Comparison of ENCODE assay signal across 8 mouse cellular contexts in genomic region chr2:174329663-174330615, GRCm38 (mm10). TPM values are rescaled to one million over a fixed set of nuclear protein-coding genes. Genes with fewer than 3 reads are reported as not detected.
DNase-seq lines count a peak whose midpoint lies in the region; ATAC-seq and TF ChIP-seq lines count a peak whose summit lies in the region.

No protein-coding gene starts in this region.

- DNase-seq in cerebellum, adult 11-12 months = peak; percentile 76
- peak; percentile 91 for DNase-seq in forebrain, embryonic 14.5 days (ENCODE audit: low spot score)
- peak; percentile 83 for DNase-seq in heart, postnatal 25 days (ENCODE audit: low spot score)
- DNase-seq in layer of hippocampus, adult 9-11 months = peak; percentile 75
- DNase-seq in lung, postnatal 0 days (ENCODE audit: low spot score) = peak; percentile 94
- DNase-seq in retina, embryonic 14.5 days (ENCODE audit: low spot score) = peak; percentile 81
- DNase-seq in thymus, postnatal 36 days = peak; percentile 78 to 84

- peak overlapping the region; percentile 100 for H3K4me3 ChIP-seq in ES-Bruce4 (ENCODE audit: low read depth, low read length)
- H3K4me3 ChIP-seq in forebrain, embryonic 14.5 days (ENCODE audit: low read depth, low read length) = peak overlapping the region; percentile 98
- H3K4me3 ChIP-seq in lung, postnatal 0 days (ENCODE audit: low read depth, low read length) = peak overlapping the region; percentile 100

- TF ChIP-seq CTCF in ES-Bruce4 (IDR thresholded peaks at IDR 0.05; ENCODE audit: low read depth, low read length) = no peak
- peak; percentile 50 for TF ChIP-seq CTCF in lung, postnatal 0 days (IDR thresholded peaks at IDR 0.05)

- ATAC-seq in forebrain, embryonic 14.5 days = peak; percentile 80
- peak; percentile 80 for ATAC-seq in lung, postnatal 0 days

- no peaks in the 10 kb centered on the region for H3K36me3 ChIP-seq in ES-Bruce4 (ENCODE audit: control insufficient read depth, insufficient read depth, low read length, poor library complexity, severe bottlenecking)
- H3K36me3 ChIP-seq in forebrain, embryonic 14.5 days (ENCODE audit: control insufficient read depth, insufficient read depth, low read length) = no peaks in the 10 kb centered on the region; the same call in 1 of the 2 replicates
- H3K36me3 ChIP-seq in lung, postnatal 0 days (ENCODE audit: insufficient read depth, low read length) = no peaks in the 10 kb centered on the region

- peak overlapping the region; percentile 99 for H3K9ac ChIP-seq in ES-Bruce4 (ENCODE audit: low read depth, poor library complexity, severe bottlenecking)
- peak overlapping the region; percentile 100 for H3K9ac ChIP-seq in forebrain, embryonic 14.5 days (ENCODE audit: low read length)
- peak overlapping the region; percentile 99 for H3K9ac ChIP-seq in lung, postnatal 0 days (replicated peaks; ENCODE audit: low read depth)

- intact Hi-C loops in heart, postnatal 25 days (cut with DNase I) = loop anchor here (2.0 to 5.0 kb wide), 3 partner anchors 15 to 132 kb away; partner anchors contain the start of genes Atp5e and Nelfcd

- WGBS in forebrain, embryonic 14.5 days = 1% methylated on average over 60 of the region's 131 CpGs
- WGBS in lung, postnatal 0 days = 2% methylated on average over 41 of the region's 131 CpGs

- TF ChIP-seq EP300 in ES-Bruce4 (IDR thresholded peaks at IDR 0.05; ENCODE audit: insufficient read depth, low read depth, low read length) = no peak
- no peak for TF ChIP-seq EP300 in lung, postnatal 0 days (IDR thresholded peaks at IDR 0.05)

- no peak overlapping the region for H3K27ac ChIP-seq in ES-Bruce4 (ENCODE audit: insufficient read depth, low read length)
- peak overlapping the region; percentile 97 for H3K27ac ChIP-seq in forebrain, embryonic 14.5 days (ENCODE audit: low read depth, low read length)
- peak overlapping the region; percentile 98 for H3K27ac ChIP-seq in lung, postnatal 0 days (ENCODE audit: low read length)

- no peak for TF ChIP-seq POLR2A in ES-Bruce4 (IDR thresholded peaks at IDR 0.05; ENCODE audit: insufficient read depth, low read length)

- no peaks in the 10 kb centered on the region for H3K9me3 ChIP-seq in ES-Bruce4 (replicated peaks; ENCODE audit: control insufficient read depth, insufficient read depth, low read length, poor library complexity, severe bottlenecking)
- no peaks in the 10 kb centered on the region for H3K9me3 ChIP-seq in forebrain, embryonic 14.5 days (replicated peaks; ENCODE audit: control insufficient read depth, low read length)
- peaks cover 3% of the 10 kb centered on the region; the same call in 1 of the 2 replicates for H3K9me3 ChIP-seq in lung, postnatal 0 days (ENCODE audit: low read length)

- H3K4me1 ChIP-seq in ES-Bruce4 (ENCODE audit: control insufficient read depth, insufficient read depth, low read length) = peaks cover 1% of the 10 kb centered on the region
- peaks cover 37% of the 10 kb centered on the region for H3K4me1 ChIP-seq in forebrain, embryonic 14.5 days (ENCODE audit: control insufficient read depth, insufficient read depth, low read length)
- H3K4me1 ChIP-seq in lung, postnatal 0 days (ENCODE audit: insufficient read depth, low read depth, low read length) = peaks cover 25% of the 10 kb centered on the region; the same call in 1 of the 2 replicates

- H3K4me2 ChIP-seq in forebrain, embryonic 14.5 days (ENCODE audit: low read length) = peak overlapping the region; percentile 74
- peak overlapping the region; percentile 69 for H3K4me2 ChIP-seq in lung, postnatal 0 days (replicated peaks; ENCODE audit: low read depth, low read length)

- peaks cover 13% of the 10 kb centered on the region for H3K27me3 ChIP-seq in ES-Bruce4 (ENCODE audit: control insufficient read depth, insufficient read depth, low read length, poor library complexity, severe bottlenecking)
- no peaks in the 10 kb centered on the region for H3K27me3 ChIP-seq in forebrain, embryonic 14.5 days (replicated peaks; ENCODE audit: control insufficient read depth, insufficient read depth, low read length)
- H3K27me3 ChIP-seq in lung, postnatal 0 days (replicated peaks; ENCODE audit: insufficient read depth, low read length) = no peaks in the 10 kb centered on the region

RNA-seq across cellular contexts. Expression of gene Gm20721, which starts 16.6 kb away (rescaled TPM):
- polyA plus RNA-seq in ES-Bruce4 (2011; ENCODE audit: insufficient read depth, insufficient read length, low read depth, missing spikeins) = 0.40 and 0.90 TPM in 2 replicates
- 5.9 and 6.3 TPM in 2 replicates for polyA plus RNA-seq in forebrain, embryonic 14.5 days (2014; fragmentation: Nextera tagmentation; extraction: Ambion mirVana)
- 1 to 10 TPM; 1.6 to 2.2 TPM for total RNA-seq in heart, postnatal 25 days (2021)
- 4.8 and 9.6 TPM in 2 replicates for polyA plus RNA-seq in lung, postnatal 0 days (2015; fragmentation: Nextera tagmentation; extraction: Ambion mirVana)

RNA-seq across cellular contexts. Expression of gene Gnas, which starts 45.8 kb away (rescaled TPM):
- 394 and 424 TPM in 2 replicates for polyA plus RNA-seq in ES-Bruce4 (2011; ENCODE audit: insufficient read depth, insufficient read length, low read depth, missing spikeins)
- polyA plus RNA-seq in forebrain, embryonic 14.5 days (2014; fragmentation: Nextera tagmentation; extraction: Ambion mirVana) = 966 and 1,076 TPM in 2 replicates
- total RNA-seq in heart, postnatal 25 days (2021) = 1,000 to 10,000 TPM; 1,170 to 1,213 TPM
- polyA plus RNA-seq in lung, postnatal 0 days (2015; fragmentation: Nextera tagmentation; extraction: Ambion mirVana) = 1,238 and 1,252 TPM in 2 replicates
